Mouse (Mus musculus) adrenal gland, adult 2 months (tissue): ENCODE measurements around the gene Fbrsl1. TPM values are rescaled to one million over a fixed set of nuclear protein-coding genes. Genes with fewer than 3 reads are reported as not detected.

Experiments used
- DNase-seq: peaks from one replicate; pipeline ENCODE4 v3.0.0; 2021
- polyA plus RNA-seq: library from polyadenylated mRNA; depleted of rRNA; stranded (reverse); fragments of >200 nt; gene quantifications from 2 replicates; pipeline ENCODE4 v1.2.3, GENCODE M21; 2012
- total RNA-seq, 2 experiments: library from RNA; stranded (reverse); gene quantifications; 2 replicates each; pipeline ENCODE4 v1.2.3; 2021

Fbrsl1 gene
- total and polyA plus RNA-seq, 3 experiments = 56.7 to 267 (median 67.2) TPM

- DNase-seq = no peak
These were observed 33.3 kb downstream of the Fbrsl1 start for GRCm38 (mm10) chr5:110415022-110415421.

- DNase-seq = no peak
These were observed 35.3 kb downstream of the Fbrsl1 start for GRCm38 (mm10) chr5:110413018-110413417.

- no peak for DNase-seq
These were observed 37.9 kb downstream of the Fbrsl1 start for GRCm38 (mm10) chr5:110410386-110410785.

GRCm38 (mm10) chr5:110408967-110409366, 39.3 kb downstream of the Fbrsl1 start:
- DNase-seq = no peak

DNA sequence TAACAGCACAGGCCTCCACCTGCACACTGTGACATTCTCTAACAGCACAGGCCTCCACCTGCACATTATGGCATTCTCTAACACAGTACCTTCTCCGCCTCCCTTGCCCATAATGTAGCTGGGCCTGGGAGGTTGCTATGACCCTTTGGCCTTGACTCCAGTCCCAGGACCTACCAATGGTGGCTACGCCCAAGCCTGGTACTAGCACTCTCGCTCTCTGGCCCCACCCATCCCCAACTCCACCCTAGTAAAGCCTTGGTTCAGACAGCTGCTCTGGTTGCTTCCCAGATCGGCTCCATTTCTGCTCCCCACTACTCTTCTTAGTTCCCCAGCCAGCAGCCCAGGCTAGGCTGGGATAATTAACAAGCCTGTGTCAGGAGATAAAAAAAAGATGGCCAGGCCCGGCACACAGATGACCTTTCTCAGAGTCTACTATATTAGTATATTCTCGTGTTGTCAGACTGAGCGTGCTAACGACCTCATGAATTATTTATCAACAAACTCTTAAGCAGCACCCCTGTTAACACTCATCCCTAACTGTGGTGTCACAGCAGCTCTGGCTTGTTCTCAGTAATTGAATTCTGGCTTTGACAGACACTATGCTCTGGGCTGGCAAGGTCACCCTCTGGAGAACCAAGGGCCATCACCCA, 42.1 kb downstream of the Fbrsl1 start:
- no peak for DNase-seq

DNA sequence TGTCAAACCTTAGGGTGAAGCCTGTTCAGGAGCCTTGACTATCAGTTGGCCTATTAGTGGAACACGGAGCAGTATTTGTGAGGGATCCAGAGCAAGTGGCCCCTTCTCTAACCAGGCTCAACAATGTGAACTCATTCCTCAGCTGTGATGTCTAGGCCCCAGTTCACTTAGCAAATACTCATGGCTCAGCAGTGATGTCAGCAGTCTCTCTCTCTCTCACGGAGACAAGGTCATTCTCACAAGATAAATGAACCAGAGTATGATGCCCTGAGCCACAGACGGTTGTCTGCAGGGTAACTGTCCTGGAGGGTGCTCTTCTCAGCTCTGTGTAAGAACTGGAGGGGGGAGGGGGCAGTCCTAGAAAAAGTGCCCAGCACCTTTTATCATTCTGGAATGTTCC, 44.4 kb downstream of the Fbrsl1 start:
- peak; percentile 75 for DNase-seq

- DNase-seq = no peak
These were observed 45.7 kb downstream of the Fbrsl1 start for GRCm38 (mm10) chr5:110402557-110402956.

GRCm38 (mm10) chr5:110401101-110401500, 47.2 kb downstream of the Fbrsl1 start:
- DNase-seq = peak; percentile 30

DNA sequence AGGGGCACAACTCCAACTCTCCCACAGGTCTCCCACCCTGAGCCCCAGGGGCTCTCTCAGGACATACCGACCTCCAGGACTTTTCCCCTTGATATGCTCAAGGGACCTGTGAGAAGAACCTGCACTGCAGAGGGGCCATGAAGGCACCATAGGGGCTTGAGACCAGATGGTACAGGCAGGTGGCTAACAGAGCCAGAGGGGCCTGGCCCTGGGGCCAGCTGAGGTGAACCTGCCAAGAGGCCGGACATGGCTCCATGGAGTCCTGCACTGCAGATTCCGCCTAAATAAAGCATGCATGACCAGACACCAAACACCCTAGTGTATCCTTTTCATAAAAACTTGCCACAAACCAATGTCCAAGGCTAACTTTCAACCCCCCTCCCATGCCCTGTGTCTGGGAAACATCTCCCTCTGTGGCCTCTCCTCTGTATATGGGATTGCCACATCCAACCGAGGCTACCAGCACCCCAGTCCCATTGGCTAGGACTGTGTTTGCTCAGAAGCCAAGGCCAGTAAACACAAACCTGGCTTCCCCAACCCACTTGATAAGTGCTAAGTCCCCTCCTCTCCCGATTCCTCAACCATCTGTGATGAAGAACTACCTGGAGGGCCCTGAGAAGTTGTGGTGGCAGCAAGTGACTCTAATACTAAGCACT, 53.2 kb downstream of the Fbrsl1 start:
- DNase-seq = no peak

DNA sequence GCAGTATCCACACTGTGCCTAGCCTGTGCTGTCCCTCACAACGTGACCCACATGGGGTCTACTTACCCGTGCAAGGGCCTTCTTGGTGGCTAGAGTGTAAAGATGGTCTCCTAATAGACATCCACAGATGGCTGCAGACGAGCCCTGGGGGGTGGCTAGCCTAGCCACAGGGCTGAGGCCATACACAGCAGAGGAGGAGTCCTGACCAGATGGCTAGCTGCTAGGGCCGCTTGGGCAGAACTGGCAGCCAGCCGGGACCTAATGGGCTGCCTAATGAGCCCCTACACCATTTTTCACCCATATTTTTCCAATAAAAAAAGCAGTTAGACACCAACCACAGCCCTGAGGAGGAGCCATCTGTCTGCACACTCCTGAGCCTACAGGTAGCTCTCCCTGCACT, 55.6 kb downstream of the Fbrsl1 start:
- DNase-seq = no peak

GRCm38 (mm10) chr5:110390631-110391030, 57.7 kb downstream of the Fbrsl1 start:
- DNase-seq = no peak

- no peak for DNase-seq
These were observed 61.0 kb downstream of the Fbrsl1 start for GRCm38 (mm10) chr5:110387332-110387731.

DNA sequence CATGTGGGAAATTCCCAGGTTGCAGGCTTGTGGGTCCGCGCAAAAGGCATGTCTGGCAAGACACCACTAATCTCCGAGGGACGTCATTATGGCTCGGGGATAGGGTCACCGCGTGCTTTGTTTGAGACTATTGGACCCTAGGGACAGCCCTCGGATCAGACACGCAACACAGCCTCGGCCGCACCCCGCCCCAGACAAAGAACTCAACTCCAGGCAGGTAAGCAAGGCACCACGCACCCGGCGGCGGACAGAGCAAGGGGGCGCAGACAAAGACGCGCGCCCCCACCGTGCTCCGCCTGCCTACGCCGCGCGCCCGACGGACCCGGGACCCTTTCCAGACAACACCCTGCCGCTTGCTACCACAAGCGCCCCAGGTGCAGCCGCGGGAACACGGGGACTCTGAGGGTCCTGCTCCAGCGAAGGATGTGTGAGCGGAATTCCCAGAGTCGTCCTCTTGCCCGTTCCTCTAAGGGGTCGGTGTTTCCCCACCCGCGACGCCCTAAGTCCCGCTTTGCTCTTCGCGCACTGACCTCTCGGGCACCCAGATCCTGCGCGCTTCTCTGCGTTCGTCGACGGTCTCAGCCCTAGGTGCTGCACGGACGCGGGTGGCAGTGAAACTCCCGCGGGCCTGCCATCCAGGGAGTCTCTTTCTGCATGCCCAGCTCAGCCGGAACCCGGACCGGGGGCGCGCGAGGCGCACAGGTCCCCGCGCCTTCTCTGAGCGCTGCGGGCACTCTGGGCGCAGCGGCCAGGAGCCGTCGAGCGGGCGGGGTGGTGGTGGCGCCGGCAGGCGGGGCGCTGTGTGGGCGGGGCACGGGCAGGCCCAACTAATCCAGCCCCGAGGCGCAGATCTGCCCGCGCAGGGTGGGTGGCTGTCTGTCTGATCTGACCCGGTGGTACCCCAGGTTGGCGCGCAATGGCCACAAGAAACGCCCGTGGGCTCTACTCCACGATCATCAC, 61.7 kb downstream of the Fbrsl1 start:
- peak; percentile 88 for DNase-seq

- DNase-seq = no peak
These were observed 63.0 kb downstream of the Fbrsl1 start for GRCm38 (mm10) chr5:110385263-110385662.

DNA sequence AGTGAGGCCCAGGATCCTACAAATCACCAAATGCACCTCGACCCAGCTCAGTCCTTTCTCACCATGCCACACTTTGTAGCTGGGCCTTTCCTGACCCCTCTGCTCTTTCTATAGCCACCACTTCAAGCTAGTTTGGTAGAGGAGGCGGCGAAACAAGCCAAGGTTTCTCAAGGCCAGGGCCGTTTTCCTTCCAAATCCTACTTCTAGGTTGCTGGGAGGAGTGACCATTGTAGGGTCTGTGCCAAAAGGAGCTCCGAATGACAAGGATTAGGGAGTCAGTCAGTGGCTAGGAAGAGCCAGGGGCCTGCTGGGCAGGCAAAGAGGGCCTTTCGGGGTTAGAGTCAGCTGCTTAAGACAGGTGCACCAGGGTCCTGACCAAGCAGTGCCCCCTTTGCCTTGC, 63.8 kb downstream of the Fbrsl1 start:
- DNase-seq = peak; percentile 52

DNA sequence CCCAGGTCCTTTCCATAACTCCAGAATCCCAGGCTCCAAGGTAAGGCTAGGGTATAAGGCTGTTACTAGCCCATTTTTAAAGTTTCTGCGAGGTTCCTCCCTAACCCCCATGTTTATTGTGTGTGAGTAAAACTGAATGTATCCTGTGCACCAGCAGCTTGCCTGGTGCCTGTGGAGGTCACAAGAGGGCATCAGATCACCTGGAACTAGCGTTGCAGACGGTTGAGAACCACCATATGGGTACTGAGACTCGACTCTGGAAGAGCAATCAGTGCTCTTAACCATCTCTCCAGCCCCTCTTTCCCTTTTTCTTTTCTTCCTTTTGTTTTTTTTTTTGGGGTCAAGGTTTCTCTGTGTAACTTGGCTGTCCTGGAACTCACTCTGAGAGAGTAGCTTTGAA, 68.5 kb downstream of the Fbrsl1 start:
- no peak for DNase-seq

DNA sequence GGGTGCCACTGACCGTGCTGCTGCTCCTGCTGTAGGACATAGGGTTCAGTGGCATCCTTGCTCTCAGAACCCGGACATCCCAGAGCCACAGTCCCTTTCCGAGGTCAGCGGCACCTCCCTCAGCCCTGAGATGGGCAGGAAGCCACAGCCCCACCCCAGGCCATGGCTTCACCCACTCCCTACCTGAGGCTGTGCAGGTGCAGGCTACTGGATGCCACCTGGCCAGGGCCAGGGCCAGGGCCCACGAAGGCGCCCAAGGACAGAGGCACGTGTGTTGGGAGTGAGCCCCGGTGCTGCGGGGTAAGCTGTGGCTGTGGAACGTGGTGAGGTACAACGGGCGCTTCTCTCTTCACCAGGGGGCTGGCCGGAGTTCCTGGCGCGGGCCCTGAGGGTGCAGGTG, 69.2 kb downstream of the Fbrsl1 start:
- no peak for DNase-seq

DNA sequence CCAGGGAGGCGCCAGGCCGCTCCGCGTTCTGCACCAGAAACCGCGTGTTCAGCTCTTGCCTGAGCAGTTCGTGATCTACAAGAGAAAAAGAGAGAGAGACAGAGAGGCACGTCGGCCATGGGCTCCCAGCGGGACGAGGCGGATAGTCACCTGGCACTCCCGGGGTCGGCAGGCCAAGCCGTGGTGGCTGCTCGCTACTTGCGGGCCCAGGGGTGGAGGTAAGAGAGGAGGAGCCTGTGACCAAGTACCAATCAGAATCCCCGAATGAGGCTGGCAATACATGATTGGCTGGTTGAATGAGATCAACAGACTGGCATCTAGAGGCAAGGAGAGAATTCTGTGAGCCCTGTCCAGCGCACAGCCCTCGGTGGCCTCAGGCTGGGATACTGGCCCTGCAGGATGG, 70.1 kb downstream of the Fbrsl1 start:
- no peak for DNase-seq

DNA sequence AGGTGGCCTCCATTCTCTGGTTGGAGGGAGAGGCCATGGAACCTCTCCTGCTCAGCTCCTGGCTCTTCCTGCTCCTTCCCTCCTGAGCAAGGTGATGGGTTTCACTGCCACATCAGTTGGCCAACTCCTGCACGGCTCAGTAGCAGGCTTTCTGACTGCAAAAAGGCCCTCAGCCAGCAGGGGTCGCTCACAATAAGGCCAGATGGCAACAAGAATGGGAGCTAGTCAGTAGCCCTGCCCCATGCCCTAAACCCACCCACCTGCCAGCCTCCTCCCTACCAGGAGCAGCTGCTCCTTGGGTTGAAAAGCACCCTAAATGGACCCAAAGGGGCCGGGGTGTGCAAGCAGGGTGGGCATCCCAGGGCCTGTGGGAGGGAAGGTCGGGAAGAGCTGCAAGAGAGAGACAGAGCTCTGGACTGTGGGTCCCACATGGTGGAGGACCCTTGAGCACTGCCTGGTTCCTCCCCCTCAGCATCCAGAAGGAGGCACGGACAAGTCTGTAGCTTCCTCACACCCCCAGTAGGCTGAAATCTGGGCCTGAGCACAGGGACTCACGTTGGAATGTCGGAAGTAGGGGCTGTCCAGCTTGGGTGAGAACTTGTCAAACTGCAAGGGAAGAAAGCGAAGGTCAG, 71.4 kb downstream of the Fbrsl1 start:
- peak; percentile 71 for DNase-seq

- DNase-seq = peak; percentile 58
These were observed 84.3 kb downstream of the Fbrsl1 start for GRCm38 (mm10) chr5:110363822-110364545.

- peak; percentile 90 for DNase-seq
These were observed 85.0 kb downstream of the Fbrsl1 start for GRCm38 (mm10) chr5:110363179-110363821.
